Mouse (Mus musculus): ENCODE measurements at regions not wholly inside any gene's neighbourhood (a gene's known extent, or its start where the extent isn't known, plus 50 kb on each side); places are given as distances from the start of the nearest gene placed in this dataset.

DNA sequence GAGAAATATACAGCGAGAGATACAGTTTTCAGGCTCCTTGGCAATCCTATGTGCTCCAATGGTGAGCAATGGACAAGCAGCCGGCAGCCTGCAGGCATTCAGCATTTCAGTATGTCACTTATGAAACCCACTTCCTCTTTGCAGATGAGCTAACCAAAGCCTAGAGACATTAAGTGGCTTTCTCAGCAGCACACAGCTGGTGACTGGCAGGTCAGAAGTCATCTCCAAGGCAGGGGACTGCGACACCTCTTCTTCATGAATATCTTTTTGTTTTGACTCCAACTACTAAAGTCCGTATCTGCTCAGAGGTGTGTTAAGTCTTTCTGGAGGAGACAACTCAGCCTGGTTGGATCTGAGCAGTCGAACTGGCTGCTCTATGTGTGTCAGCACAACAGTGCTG lies 528.8 kb upstream of the Kdm8 start:
- Histone ChIP-seq H3K9me3 (replicated peaks; ENCODE audit: control insufficient read depth, low read length) (no peaks in the 10 kb centered on the region), H3K27me3 (ENCODE audit: control insufficient read depth, insufficient read depth, low read depth, low read length) (no peaks in the 10 kb centered on the region), H3K4me1 (ENCODE audit: control insufficient read depth, low read depth, low read length) (no peaks in the 10 kb centered on the region), H3K27ac (ENCODE audit: low read length) (no peak overlapping the region), H3K36me3 (ENCODE audit: control insufficient read depth, insufficient read depth) (no peaks in the 10 kb centered on the region), H3K4me2 (ENCODE audit: low read depth, low read length) (no peak overlapping the region), H3K9ac (ENCODE audit: low read depth, low read length) (no peak overlapping the region), H3K4me3 (ENCODE audit: low read depth, low read length) (no peak overlapping the region)
- 41% methylated on average over 5 of the region's 5 CpGs for WGBS (ENCODE audit: insufficient replicate concordance)
- no peak for ATAC-seq (ENCODE audit: low read depth)

DNA sequence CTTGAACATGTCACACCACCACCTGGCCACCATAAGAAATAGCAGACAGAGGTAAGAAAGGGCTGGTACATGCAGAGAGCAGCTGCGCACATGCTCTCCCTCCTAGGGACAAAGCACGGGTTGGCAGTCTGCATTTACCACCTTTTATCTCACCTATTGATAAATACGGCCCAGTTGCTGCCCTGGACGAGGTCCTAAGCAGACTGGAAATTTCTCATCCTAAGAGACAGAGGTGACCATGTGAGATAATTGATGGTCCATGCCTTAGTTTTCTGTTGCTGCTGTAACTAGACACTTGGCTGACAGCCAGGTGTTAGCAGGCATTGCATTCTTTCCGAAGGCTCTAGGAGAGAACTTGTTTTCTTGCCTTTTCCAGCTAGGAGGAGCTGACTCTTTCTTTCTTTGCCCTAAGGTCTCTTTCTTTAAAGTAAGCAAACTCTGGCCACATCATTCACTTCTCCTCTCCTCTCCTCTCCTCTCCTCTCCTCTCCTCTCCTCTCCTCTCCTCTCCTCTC lies 526.8 kb upstream of the Kdm8 start:
- H3K4me1 ChIP-seq (ENCODE audit: control insufficient read depth, low read depth, low read length), result no peaks in the 10 kb centered on the region

DNA sequence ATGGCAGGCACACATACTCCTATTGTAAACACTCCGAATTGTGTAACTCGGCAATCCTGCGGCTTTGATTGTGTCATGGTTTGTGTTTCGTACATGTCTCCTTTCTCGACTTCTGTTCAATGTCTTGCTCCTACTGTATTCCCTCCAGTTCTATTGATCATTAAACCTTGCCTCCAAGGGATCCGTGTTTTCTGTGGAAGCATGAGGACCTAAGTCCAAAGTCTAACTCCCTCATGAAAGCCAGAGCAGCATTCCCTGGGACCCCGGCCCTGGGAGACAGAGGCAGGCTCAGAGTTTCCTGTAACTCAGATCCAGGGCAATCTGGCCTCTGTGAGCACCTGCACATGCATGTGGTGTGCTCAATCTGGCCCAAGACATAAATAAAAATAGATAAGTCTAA lies 521.7 kb upstream of the Kdm8 start:
- Histone ChIP-seq H3K27ac (ENCODE audit: low read length) (no peak overlapping the region), H3K4me3 (ENCODE audit: low read depth, low read length) (no peak overlapping the region), H3K9ac (ENCODE audit: low read depth, low read length) (no peak overlapping the region), H3K9me3 (replicated peaks; ENCODE audit: control insufficient read depth, low read length) (no peaks in the 10 kb centered on the region), H3K27me3 (ENCODE audit: control insufficient read depth, insufficient read depth, low read depth, low read length) (no peaks in the 10 kb centered on the region), H3K4me2 (ENCODE audit: low read depth, low read length) (no peak overlapping the region), H3K36me3 (ENCODE audit: control insufficient read depth, insufficient read depth) (no peaks in the 10 kb centered on the region), H3K4me1 (ENCODE audit: control insufficient read depth, low read depth, low read length) (no peaks in the 10 kb centered on the region)
- ATAC-seq (ENCODE audit: low read depth), result no peak
- WGBS (ENCODE audit: insufficient replicate concordance), result 52% methylated on average over 7 of the region's 7 CpGs

More for the DNA sequence above, 526.8 kb upstream of the Kdm8 start:
- Histone ChIP-seq H3K27ac (ENCODE audit: low read length) (no peak overlapping the region), H3K36me3 (ENCODE audit: control insufficient read depth, insufficient read depth) (no peaks in the 10 kb centered on the region), H3K4me3 (ENCODE audit: low read depth, low read length) (no peak overlapping the region), H3K27me3 (ENCODE audit: control insufficient read depth, insufficient read depth, low read depth, low read length) (no peaks in the 10 kb centered on the region), H3K4me2 (ENCODE audit: low read depth, low read length) (no peak overlapping the region), H3K9me3 (replicated peaks; ENCODE audit: control insufficient read depth, low read length) (no peaks in the 10 kb centered on the region), H3K9ac (ENCODE audit: low read depth, low read length) (no peak overlapping the region)
- no peak for ATAC-seq (ENCODE audit: low read depth)
- 48% methylated on average over 5 of the region's 5 CpGs for WGBS (ENCODE audit: insufficient replicate concordance)

DNA sequence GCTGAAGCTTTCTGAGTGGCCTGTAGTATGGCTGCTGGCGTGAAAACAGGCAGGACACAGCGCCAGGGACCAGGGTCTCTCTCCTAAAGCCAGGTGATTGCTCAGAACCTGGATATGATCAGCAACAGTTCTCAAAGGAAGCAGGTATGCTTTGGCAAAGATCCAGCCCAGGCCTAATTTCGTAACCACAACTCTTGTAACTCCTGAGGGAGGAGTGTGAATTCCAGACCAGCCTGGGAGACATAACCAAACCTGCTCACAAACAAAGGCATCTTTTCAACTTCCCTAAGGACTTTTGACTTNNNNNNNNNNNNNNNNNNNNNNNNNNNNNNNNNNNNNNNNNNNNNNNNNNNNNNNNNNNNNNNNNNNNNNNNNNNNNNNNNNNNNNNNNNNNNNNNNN lies 510.9 kb upstream of the Kdm8 start:
- Histone ChIP-seq H3K36me3 (ENCODE audit: control insufficient read depth, insufficient read depth) (no peaks in the 10 kb centered on the region), H3K9me3 (replicated peaks; ENCODE audit: control insufficient read depth, low read length) (no peaks in the 10 kb centered on the region), H3K27ac (ENCODE audit: low read length) (no peak overlapping the region), H3K27me3 (ENCODE audit: control insufficient read depth, insufficient read depth, low read depth, low read length) (no peaks in the 10 kb centered on the region), H3K9ac (ENCODE audit: low read depth, low read length) (no peak overlapping the region), H3K4me2 (ENCODE audit: low read depth, low read length) (no peak overlapping the region), H3K4me1 (ENCODE audit: control insufficient read depth, low read depth, low read length) (no peaks in the 10 kb centered on the region), H3K4me3 (ENCODE audit: low read depth, low read length) (no peak overlapping the region)
- WGBS (ENCODE audit: insufficient replicate concordance), result 50% methylated on average over 3 of the region's 3 CpGs
- ATAC-seq (ENCODE audit: low read depth), result no peak

DNA sequence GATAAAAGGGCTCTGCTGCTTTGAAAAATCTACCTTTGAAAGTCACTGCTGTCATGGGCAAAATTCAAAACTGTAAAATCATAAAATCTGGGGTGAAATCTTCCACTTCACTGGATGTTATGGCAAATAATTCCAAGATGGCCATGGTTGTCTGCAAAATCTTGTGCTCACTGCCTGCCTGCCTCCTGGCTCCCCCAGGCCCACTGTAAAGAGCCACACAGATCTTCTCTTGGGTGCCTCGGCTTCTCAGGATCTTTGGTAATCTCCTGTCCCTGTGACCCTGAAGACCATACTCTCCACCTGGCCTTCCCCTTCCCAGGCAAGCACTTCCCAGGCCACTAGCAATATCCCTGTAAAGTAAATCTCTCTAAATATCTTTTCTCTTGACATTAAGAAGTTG lies 505.1 kb upstream of the Kdm8 start:
- Histone ChIP-seq H3K36me3 (ENCODE audit: control insufficient read depth, insufficient read depth) (no peaks in the 10 kb centered on the region), H3K4me3 (ENCODE audit: low read depth, low read length) (no peak overlapping the region), H3K27me3 (ENCODE audit: control insufficient read depth, insufficient read depth, low read depth, low read length) (no peaks in the 10 kb centered on the region), H3K9me3 (replicated peaks; ENCODE audit: control insufficient read depth, low read length) (no peaks in the 10 kb centered on the region), H3K9ac (ENCODE audit: low read depth, low read length) (no peak overlapping the region), H3K4me2 (ENCODE audit: low read depth, low read length) (no peak overlapping the region), H3K4me1 (ENCODE audit: control insufficient read depth, low read depth, low read length) (no peaks in the 10 kb centered on the region), H3K27ac (ENCODE audit: low read length) (no peak overlapping the region)
- WGBS (ENCODE audit: insufficient replicate concordance), result 62% methylated on average over 1 of the region's 1 CpGs
- ATAC-seq (ENCODE audit: low read depth), result no peak

DNA sequence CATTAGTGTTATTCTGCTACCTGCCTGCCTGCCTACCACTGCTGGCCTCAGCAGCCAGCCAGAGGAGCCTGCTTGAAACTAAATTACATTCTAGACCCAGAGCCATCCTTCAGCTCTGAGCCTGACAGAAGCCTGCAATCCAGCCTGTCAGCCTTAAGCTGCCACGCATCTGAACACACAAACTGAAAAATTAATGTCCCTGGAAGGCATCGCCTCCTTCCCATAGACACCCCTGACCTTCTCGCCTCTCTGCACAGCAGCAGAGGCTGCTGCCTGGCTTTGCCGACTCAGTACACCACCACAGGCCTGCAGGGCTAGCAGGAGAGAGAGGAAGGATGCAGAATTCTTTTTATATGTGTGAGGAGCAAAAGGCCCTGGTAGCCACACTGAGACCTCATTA lies 502.9 kb upstream of the Kdm8 start:
- no peak for ATAC-seq (ENCODE audit: low read depth)
- 41% methylated on average over 4 of the region's 4 CpGs for WGBS (ENCODE audit: insufficient replicate concordance)
- no peak overlapping the region for H3K4me2 ChIP-seq (ENCODE audit: low read depth, low read length)

DNA sequence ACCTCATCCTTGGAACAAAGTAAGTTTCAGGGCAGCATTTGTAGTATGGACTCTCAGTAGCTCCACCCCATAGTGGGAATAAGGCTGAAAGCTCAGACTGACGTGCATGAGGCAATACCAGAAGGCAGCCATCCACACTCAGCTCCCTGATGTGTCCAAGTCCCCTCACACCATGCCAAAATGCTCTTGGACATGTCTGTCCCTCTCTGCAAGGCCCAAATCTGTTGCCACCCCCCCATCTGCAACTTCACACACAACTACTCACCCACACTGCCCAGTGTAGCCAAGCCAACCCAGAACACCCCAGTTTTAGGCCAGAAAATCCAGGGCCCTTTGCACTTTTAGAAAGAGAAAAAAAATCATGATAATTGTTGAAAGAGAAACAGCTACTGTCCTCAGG lies 498.1 kb upstream of the Kdm8 start:
- 30% methylated on average over 1 of the region's 1 CpGs for WGBS (ENCODE audit: insufficient replicate concordance)
- ATAC-seq (ENCODE audit: low read depth), result no peak
- no peak overlapping the region for H3K4me2 ChIP-seq (ENCODE audit: low read depth, low read length)

More for the DNA sequence above, 502.9 kb upstream of the Kdm8 start:
- H3K9ac ChIP-seq (ENCODE audit: low read depth, low read length), result no peak overlapping the region
- no peaks in the 10 kb centered on the region for H3K4me1 ChIP-seq (ENCODE audit: control insufficient read depth, low read depth, low read length)
- H3K36me3 ChIP-seq (ENCODE audit: control insufficient read depth, insufficient read depth), result no peaks in the 10 kb centered on the region
- no peaks in the 10 kb centered on the region for H3K9me3 ChIP-seq (replicated peaks; ENCODE audit: control insufficient read depth, low read length)
- H3K4me3 ChIP-seq (ENCODE audit: low read depth, low read length), result no peak overlapping the region
- no peak overlapping the region for H3K27ac ChIP-seq (ENCODE audit: low read length)
- H3K27me3 ChIP-seq (ENCODE audit: control insufficient read depth, insufficient read depth, low read depth, low read length), result no peaks in the 10 kb centered on the region

DNA sequence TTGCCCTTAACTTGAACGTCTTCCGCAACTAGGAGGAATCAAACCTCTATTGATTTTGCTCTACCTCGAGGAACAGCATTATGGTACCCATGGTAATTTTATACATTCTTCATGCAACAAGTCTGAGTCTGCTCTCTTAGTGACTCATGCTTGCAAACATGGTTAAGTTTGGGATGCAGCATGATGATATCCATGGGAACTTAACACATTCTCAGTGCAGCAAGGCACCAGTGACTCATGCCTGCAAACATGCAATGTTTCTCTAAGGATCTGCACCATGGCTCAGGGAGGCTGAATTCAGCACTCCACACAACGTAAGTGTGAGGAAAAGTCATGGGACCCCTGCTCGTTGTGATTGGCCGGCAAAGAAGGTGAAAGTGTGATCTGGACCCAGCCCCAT lies 487.1 kb upstream of the Kdm8 start:
- no peak for ATAC-seq (ENCODE audit: low read depth)
- no peaks in the 10 kb centered on the region for H3K27me3 ChIP-seq (ENCODE audit: control insufficient read depth, insufficient read depth, low read depth, low read length)
- no peak overlapping the region for H3K4me3 ChIP-seq (ENCODE audit: low read depth, low read length)
- H3K9ac ChIP-seq (ENCODE audit: low read depth, low read length), result no peak overlapping the region
- H3K36me3 ChIP-seq (ENCODE audit: control insufficient read depth, insufficient read depth), result no peaks in the 10 kb centered on the region
- H3K27ac ChIP-seq (ENCODE audit: low read length), result no peak overlapping the region
- WGBS (ENCODE audit: insufficient replicate concordance), result 60% methylated on average over 6 of the region's 6 CpGs
- no peaks in the 10 kb centered on the region for H3K4me1 ChIP-seq (ENCODE audit: control insufficient read depth, low read depth, low read length)
- no peaks in the 10 kb centered on the region for H3K9me3 ChIP-seq (replicated peaks; ENCODE audit: control insufficient read depth, low read length)
- H3K4me2 ChIP-seq (ENCODE audit: low read depth, low read length), result no peak overlapping the region

More for the DNA sequence above, 498.1 kb upstream of the Kdm8 start:
- H3K27me3 ChIP-seq (ENCODE audit: control insufficient read depth, insufficient read depth, low read depth, low read length), result no peaks in the 10 kb centered on the region
- H3K36me3 ChIP-seq (ENCODE audit: control insufficient read depth, insufficient read depth), result no peaks in the 10 kb centered on the region
- H3K4me3 ChIP-seq (ENCODE audit: low read depth, low read length), result no peak overlapping the region
- no peaks in the 10 kb centered on the region for H3K9me3 ChIP-seq (replicated peaks; ENCODE audit: control insufficient read depth, low read length)
- no peaks in the 10 kb centered on the region for H3K4me1 ChIP-seq (ENCODE audit: control insufficient read depth, low read depth, low read length)
- no peak overlapping the region for H3K27ac ChIP-seq (ENCODE audit: low read length)
- H3K9ac ChIP-seq (ENCODE audit: low read depth, low read length), result no peak overlapping the region

DNA sequence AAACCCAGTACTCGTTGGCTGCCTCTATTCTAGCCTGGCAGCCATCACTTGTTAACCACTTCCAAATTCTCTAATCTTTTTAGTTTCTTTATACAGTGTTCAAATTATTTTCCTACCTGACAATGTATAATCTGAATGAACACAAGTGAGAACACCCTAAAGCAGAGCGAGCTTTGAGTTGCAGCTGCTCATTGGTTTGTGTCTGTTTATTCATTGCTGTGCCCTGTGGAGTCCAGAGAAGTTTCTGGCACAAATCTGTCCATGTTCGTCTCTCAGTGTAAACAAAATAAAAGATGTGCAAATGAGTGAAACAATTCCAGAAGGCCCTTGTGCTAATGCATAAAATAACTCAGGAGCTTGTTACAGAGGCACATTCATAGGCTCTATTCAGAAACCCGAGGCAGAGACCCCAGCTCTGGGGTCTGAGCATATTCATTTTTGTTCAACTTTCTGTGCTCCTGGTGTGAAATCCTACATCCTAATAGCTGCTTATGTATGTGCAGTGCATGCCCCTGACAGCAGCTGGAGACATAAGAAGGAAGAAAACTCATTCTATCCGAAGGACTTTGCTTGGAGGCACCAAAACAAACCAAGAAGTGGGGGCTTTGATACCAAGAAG lies 469.5 kb upstream of the Kdm8 start:
- no peaks in the 10 kb centered on the region for H3K36me3 ChIP-seq (ENCODE audit: control insufficient read depth, insufficient read depth)
- no peak overlapping the region for H3K9ac ChIP-seq (ENCODE audit: low read depth, low read length)
- H3K9me3 ChIP-seq (replicated peaks; ENCODE audit: control insufficient read depth, low read length), result no peaks in the 10 kb centered on the region; the same call in 1 of the 2 replicates
- no peaks in the 10 kb centered on the region for H3K27me3 ChIP-seq (ENCODE audit: control insufficient read depth, insufficient read depth, low read depth, low read length)
- no peak for ATAC-seq (ENCODE audit: low read depth)
- H3K27ac ChIP-seq (ENCODE audit: low read length), result no peak overlapping the region
- H3K4me2 ChIP-seq (ENCODE audit: low read depth, low read length), result no peak overlapping the region
- H3K4me1 ChIP-seq (ENCODE audit: control insufficient read depth, low read depth, low read length), result no peaks in the 10 kb centered on the region
- no peak overlapping the region for H3K4me3 ChIP-seq (ENCODE audit: low read depth, low read length)
- 39% methylated on average over 5 of the region's 5 CpGs for WGBS (ENCODE audit: insufficient replicate concordance)

Measured in liver, embryonic 16.5 days (tissue).